Mouse (Mus musculus) stomach, postnatal 0 days (tissue): ENCODE data around the gene Kri1.
"Not testable (repeated sequence)": the region's sequence is repeated elsewhere in the genome, so short reads cannot be mapped to it uniquely, and the experiment has no call there.

Source experiments
- CTCF ChIP-seq: IDR thresholded peaks from 2 replicates; pipeline ENCODE4 v1.5.1; 2016; ENCODE audit warnings: antibody characterized with exemption, low read depth, mild to moderate bottlenecking, moderate library complexity
- EP300 ChIP-seq: optimal IDR thresholded peaks from 2 replicates; pipeline ENCODE3; 2016; ENCODE audit warnings: antibody characterized with exemption

DNA sequence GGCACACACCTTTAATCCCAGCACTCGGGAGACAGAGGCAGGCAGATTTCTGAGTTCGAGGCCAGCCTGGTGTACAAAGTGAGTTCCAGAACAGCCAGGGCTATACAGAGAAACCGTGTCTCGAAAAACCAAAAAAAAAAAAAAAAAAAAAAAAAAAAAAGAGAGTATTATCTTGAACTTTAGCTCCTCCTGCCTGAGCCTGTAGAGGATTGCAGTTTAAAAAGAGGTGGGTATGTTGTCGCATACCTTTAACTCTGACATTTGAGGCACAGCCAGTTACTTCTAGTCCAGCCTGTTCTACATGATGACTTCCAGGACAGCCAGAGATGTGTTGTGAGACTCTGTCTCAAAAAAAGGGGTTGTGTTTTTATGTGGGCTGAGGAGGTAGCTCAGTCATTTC is 18.2 kb downstream of the Kri1 start:
- peak; percentile 31; the same call in 1 of the 2 replicates for TF ChIP-seq CTCF
- not testable (repeated sequence) for TF ChIP-seq EP300
